Mouse (Mus musculus) thymus, postnatal 0 days (tissue): ENCODE data around the gene Phf5a. TPM values are rescaled to one million over a fixed set of nuclear protein-coding genes. Genes with fewer than 3 reads are reported as not detected.

Source experiments
- DNase-seq: peaks from one replicate; pipeline ENCODE4 v3.0.0-alpha.2; 2015; ENCODE audit warnings: low spot score
- polyA plus RNA-seq: library from polyadenylated mRNA; unstranded; fragments of >200 nt; fragmentation: Nextera tagmentation; extraction: Ambion mirVana; gene quantifications from 2 replicates; pipeline ENCODE4 v1.2.1, GENCODE M21; 2015

Phf5a gene
- polyA plus RNA-seq, 1 experiment from 2014 or later: 161 TPM

DNA sequence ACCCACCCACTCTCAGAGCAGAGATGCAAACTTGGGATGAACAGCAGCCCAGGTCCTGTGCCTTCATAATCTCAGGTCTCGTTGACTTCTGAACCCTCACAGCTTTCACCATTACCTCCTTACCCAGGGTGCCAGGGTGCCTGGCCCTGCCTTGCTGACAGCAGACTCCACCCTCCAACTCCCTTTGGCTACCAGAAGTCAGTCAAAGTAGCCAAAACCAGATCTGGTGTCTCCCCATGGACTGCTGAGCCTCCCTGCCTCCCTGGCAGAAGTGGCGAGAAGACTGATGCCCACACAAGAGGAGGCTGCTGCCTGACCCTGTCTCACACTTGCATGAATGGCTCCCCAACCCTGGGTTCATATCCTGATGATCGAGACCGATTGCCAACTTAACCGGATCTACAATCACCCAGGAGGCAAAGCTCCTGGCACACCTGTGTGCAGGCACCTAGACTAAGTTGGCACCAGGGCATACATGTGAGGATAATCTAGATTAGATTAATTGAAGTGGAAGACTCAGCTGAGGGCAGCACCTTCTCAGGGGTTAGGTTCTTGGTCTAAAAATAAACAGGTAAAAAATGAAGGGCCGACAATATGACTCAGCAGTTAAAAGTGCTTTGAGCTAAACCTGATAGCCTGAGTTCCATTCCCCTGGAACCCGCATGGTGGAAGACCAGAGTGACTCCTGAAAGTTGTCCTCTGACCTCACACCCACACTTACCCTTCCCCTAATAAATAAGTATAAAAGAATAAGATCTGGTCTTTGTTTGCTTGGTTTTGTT, 43.1 kb downstream of the Phf5a start:
- no peak for DNase-seq

DNA sequence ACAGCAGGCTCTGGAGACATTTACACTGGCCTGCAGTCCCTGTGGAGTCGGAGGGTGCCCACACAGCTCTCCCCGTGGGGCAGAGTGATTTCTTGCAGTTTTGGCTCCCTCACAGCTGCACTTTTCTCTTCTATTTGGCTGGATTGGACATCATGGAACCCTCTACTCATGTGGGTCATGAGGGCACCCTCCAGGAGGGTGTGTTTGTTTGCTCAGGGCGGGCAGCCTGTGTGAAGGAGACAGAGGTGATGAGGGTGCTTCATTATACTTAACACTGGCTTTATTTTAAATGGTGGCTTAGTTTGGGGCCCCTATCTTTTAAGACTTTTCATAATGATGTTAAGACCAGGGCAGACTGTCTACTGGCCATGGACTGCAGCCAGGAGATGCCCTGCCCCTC, 46.9 kb downstream of the Phf5a start:
- no peak for DNase-seq

DNA sequence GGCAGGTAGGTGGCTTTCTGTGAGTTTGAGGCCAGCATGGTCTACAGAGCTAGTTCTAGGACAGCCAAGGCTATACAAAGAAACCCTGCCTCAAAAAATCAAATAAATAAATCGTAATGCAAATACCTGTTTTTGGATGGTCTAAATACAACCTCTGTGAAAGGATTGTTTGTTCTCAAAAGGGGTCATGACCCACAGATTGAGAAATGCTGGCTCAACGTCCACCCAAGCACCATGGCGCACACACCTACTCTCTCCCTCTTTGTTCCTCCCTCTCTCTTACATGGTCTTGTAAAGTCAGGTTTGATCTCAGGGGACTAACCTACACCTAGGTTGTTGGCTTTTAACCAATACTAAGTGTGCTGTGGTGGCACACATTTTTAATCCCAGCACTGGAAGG, 49.1 kb downstream of the Phf5a start:
- DNase-seq: no peak

DNA sequence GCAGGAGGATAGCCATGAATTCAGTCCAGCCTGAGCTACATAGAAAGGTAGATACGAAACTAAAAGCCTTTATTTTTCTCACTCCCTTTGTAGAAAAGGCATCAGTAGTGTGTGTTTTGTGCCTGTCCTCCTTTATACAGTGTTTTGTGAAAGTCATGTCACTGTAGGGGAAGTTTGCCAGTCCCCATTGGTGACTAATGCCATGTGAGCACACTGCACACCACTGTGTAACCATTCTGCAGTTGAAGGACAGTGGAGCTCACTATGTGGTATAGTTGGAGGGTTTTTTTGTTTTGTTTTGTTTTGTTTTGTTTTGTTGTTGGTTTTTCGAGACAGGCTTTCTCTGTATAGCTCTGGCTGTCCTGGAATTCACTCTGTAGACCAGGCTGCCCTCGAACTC, 53.3 kb downstream of the Phf5a start:
- no peak for DNase-seq

DNA sequence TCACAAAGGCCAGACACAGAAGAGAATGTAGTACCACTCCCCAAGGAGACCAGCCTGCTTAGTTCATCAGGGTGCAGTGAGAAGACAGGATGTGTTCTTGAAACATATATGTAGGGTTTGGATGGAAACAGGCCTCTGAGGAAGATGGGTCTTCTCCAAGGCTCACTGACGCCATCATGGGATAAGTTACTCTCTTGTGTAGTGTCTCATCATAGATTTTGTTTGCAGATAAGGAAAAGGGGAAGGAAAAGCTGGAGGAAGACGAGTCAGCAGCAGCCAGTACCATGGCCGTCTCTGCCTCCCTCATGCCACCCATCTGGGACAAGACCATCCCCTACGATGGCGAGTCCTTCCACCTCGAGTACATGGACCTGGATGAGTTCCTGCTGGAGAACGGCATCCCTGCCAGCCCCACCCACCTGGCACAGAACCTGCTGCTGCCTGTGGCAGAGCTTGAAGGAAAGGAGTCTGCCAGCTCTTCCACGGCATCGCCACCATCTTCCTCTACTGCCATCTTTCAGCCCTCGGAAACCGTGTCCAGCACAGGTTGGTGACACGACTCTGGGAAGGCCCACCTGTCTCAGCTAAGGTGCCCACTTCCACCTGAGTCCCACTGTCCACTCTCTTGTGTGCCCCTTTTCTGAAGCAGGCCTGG, 56.9 kb downstream of the Phf5a start:
- DNase-seq: no peak

Other genes with a start within 250 kb of the Phf5a start
- gene L3mbtl2, start 208.0 kb downstream of the Phf5a start, polyA plus RNA-seq: 28.3 and 29.9 TPM in 2 replicates
- gene Chadl, start 174.6 kb downstream of the Phf5a start, polyA plus RNA-seq: 0.31 and 0.64 TPM in 2 replicates
- 14.5 and 17.6 TPM in 2 replicates for gene Zc3h7b, start 126.9 kb downstream of the Phf5a start, polyA plus RNA-seq
- 67.1 and 71.0 TPM in 2 replicates for gene Rangap1, start 126.4 kb downstream of the Phf5a start, polyA plus RNA-seq
- gene Tef, start 69.5 kb downstream of the Phf5a start, polyA plus RNA-seq: 12.3 and 14.8 TPM in 2 replicates
- gene Tob2, start 13.1 kb downstream of the Phf5a start, polyA plus RNA-seq: 28.8 TPM in 2 replicates
- 126 and 136 TPM in 2 replicates for gene Aco2, start 398 bp upstream of the Phf5a start, polyA plus RNA-seq
- gene Polr3h, start 54.3 kb upstream of the Phf5a start, polyA plus RNA-seq: 81.8 and 84.1 TPM in 2 replicates
- 0.62 and 0.88 TPM in 2 replicates for gene Csdc2, start 64.8 kb upstream of the Phf5a start, polyA plus RNA-seq
- 45.1 and 50.5 TPM in 2 replicates for gene Pmm1, start 89.0 kb upstream of the Phf5a start, polyA plus RNA-seq
- not detected in 2 replicates for gene 1700029P11Rik, start 108.6 kb upstream of the Phf5a start, polyA plus RNA-seq
- 441 and 472 TPM in 2 replicates for gene Xrcc6, start 115.9 kb upstream of the Phf5a start, polyA plus RNA-seq
- 160 and 169 TPM in 2 replicates for gene Desi1, start 162.0 kb upstream of the Phf5a start, polyA plus RNA-seq
- 387 and 431 TPM in 2 replicates for gene Snu13, start 175.7 kb upstream of the Phf5a start, polyA plus RNA-seq
- gene 4930407I10Rik, start 187.2 kb upstream of the Phf5a start, polyA plus RNA-seq: 0.04 TPM in 1 of 2 replicates, not detected in the other
- gene Mei1, start 198.1 kb upstream of the Phf5a start, polyA plus RNA-seq: 0.04 TPM in 1 of 2 replicates, not detected in the other